ENCODE assay signal across 17 mouse cellular contexts in the genomic region with DNA sequence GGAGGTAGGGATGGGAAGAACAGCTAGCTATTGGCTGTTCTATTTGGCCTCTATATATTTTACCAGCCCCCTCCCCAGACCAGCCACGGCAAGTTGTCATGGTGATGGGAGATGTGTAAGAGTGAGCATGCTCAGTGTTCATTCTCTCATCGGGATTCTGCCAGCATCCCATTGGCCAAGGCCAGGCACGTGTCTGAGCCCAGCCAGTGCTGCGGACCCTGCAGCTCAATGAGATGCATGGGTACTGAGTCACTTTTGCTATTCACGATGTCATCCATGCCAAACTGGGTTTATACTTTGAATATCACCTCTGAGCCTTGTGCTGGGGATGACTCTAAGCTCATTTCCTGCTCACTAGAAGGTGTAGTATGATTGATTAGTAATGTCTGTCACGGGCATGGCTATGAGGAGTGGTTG. TPM values are rescaled to one million over a fixed set of nuclear protein-coding genes. Genes with fewer than 3 reads are reported as not detected.
DNase-seq lines count a peak whose midpoint lies in the region; ATAC-seq lines count a peak whose summit lies in the region.
"Had no signal": no experiment of that assay in that cellular context is flagged by ENCODE, and none has a peak within 500 bp of the region (broad histone marks: within the 10 kb centered on the region; RNA-seq: fewer than 3 reads in every experiment).

No protein-coding gene starts in this region.

- DNase-seq in hindbrain, embryonic 11.5 days (ENCODE audit: low spot score), result no peak
- DNase-seq in right cerebral cortex, postnatal 14 days, result peak; percentile 27
- DNase-seq in right cerebral cortex, adult 2 months (ENCODE audit: low spot score in 2 of 2), result no peak
- no peak for DNase-seq in ovary, postnatal 10 days (ENCODE audit: low spot score)
- DNase-seq in kidney, postnatal 25 days, result no peak
- DNase-seq: cerebellum, adult 11 months; heart, postnatal 36 days; kidney, adult 9 months; spleen, adult 18-20 months; thymus, adult 2 months had no signal

- no peaks in the 10 kb centered on the region for H3K27me3 ChIP-seq in hindbrain, embryonic 12.5 days
- no peaks in the 10 kb centered on the region for H3K27me3 ChIP-seq in hindbrain, embryonic 11.5 days (ENCODE audit: control insufficient read depth, insufficient read depth, low read length)
- H3K27me3 ChIP-seq in forebrain, embryonic 15.5 days, result no peaks in the 10 kb centered on the region
- no peaks in the 10 kb centered on the region for H3K27me3 ChIP-seq in neural tube, embryonic 14.5 days (ENCODE audit: control insufficient read depth, insufficient read depth, low read length)
- H3K27me3 ChIP-seq: liver, embryonic 15.5 days had no signal

- H3K27ac ChIP-seq in hindbrain, embryonic 12.5 days, result no peak overlapping the region
- H3K27ac ChIP-seq in hindbrain, embryonic 11.5 days (ENCODE audit: low read depth, low read length), result no peak overlapping the region
- no peak overlapping the region for H3K27ac ChIP-seq in forebrain, embryonic 15.5 days (replicated peaks)
- H3K27ac ChIP-seq in neural tube, embryonic 14.5 days (ENCODE audit: low read depth, low read length), result no peak overlapping the region
- H3K27ac ChIP-seq: left cerebral cortex, adult 2 months; liver, embryonic 15.5 days had no signal

- H3K9ac ChIP-seq in hindbrain, embryonic 12.5 days, result no peak overlapping the region
- H3K9ac ChIP-seq in hindbrain, embryonic 11.5 days (ENCODE audit: low read depth, low read length), result no peak overlapping the region
- no peak overlapping the region for H3K9ac ChIP-seq in forebrain, embryonic 15.5 days (replicated peaks)
- H3K9ac ChIP-seq in neural tube, embryonic 14.5 days (replicated peaks; ENCODE audit: low read depth, low read length), result no peak overlapping the region
- H3K9ac ChIP-seq: liver, embryonic 15.5 days had no signal

- H3K4me2 ChIP-seq in hindbrain, embryonic 12.5 days (replicated peaks), result no peak overlapping the region
- no peak overlapping the region for H3K4me2 ChIP-seq in hindbrain, embryonic 11.5 days (replicated peaks; ENCODE audit: low read depth, low read length)
- H3K4me2 ChIP-seq in forebrain, embryonic 15.5 days (replicated peaks), result no peak overlapping the region
- H3K4me2 ChIP-seq in neural tube, embryonic 14.5 days (ENCODE audit: low read depth, low read length), result no peak overlapping the region
- H3K4me2 ChIP-seq: liver, embryonic 15.5 days had no signal

- peak; percentile 67 for ATAC-seq in hindbrain, embryonic 12.5 days (ENCODE audit: low FRiP score)
- ATAC-seq in hindbrain, embryonic 11.5 days (ENCODE audit: low FRiP score), result no peak
- peak; percentile 83 for ATAC-seq in forebrain, embryonic 15.5 days (replicated peaks)
- ATAC-seq in neural tube, embryonic 14.5 days (ENCODE audit: low read depth), result peak; percentile 91
- ATAC-seq: CD4-positive, CD25-positive, alpha-beta regulatory T cell, adult 4 months had no signal

- H3K9me3 ChIP-seq in hindbrain, embryonic 12.5 days (replicated peaks), result no peaks in the 10 kb centered on the region
- H3K9me3 ChIP-seq in hindbrain, embryonic 11.5 days (ENCODE audit: control insufficient read depth, low read length), result no peaks in the 10 kb centered on the region
- no peaks in the 10 kb centered on the region for H3K9me3 ChIP-seq in forebrain, embryonic 15.5 days
- H3K9me3 ChIP-seq in neural tube, embryonic 14.5 days (ENCODE audit: control insufficient read depth, low read length), result no peaks in the 10 kb centered on the region
- H3K9me3 ChIP-seq: liver, embryonic 15.5 days had no signal

- H3K4me3 ChIP-seq in hindbrain, embryonic 12.5 days, result no peak overlapping the region
- no peak overlapping the region for H3K4me3 ChIP-seq in hindbrain, embryonic 11.5 days (ENCODE audit: low read depth, low read length)
- H3K4me3 ChIP-seq in forebrain, embryonic 15.5 days, result no peak overlapping the region
- no peak overlapping the region for H3K4me3 ChIP-seq in neural tube, embryonic 14.5 days (ENCODE audit: low read depth, low read length)
- H3K4me3 ChIP-seq: erythroblast, embryonic 14.5 days; left cerebral cortex, adult 2 months; liver, embryonic 15.5 days had no signal

- no peaks in the 10 kb centered on the region for H3K36me3 ChIP-seq in hindbrain, embryonic 12.5 days
- H3K36me3 ChIP-seq in hindbrain, embryonic 11.5 days (ENCODE audit: control insufficient read depth, insufficient read depth, low read length), result no peaks in the 10 kb centered on the region
- no peaks in the 10 kb centered on the region for H3K36me3 ChIP-seq in forebrain, embryonic 15.5 days
- no peaks in the 10 kb centered on the region for H3K36me3 ChIP-seq in neural tube, embryonic 14.5 days (ENCODE audit: control insufficient read depth, insufficient read depth, low read length)
- H3K36me3 ChIP-seq: liver, embryonic 15.5 days had no signal

- no peaks in the 10 kb centered on the region for H3K4me1 ChIP-seq in hindbrain, embryonic 12.5 days
- H3K4me1 ChIP-seq in hindbrain, embryonic 11.5 days (replicated peaks; ENCODE audit: control insufficient read depth, insufficient read depth, low read length), result no peaks in the 10 kb centered on the region
- no peaks in the 10 kb centered on the region for H3K4me1 ChIP-seq in forebrain, embryonic 15.5 days
- H3K4me1 ChIP-seq in neural tube, embryonic 14.5 days (ENCODE audit: control insufficient read depth, insufficient read depth, low read length), result no peaks in the 10 kb centered on the region

- WGBS in hindbrain, embryonic 12.5 days, result 86% methylated on average over 6 of the region's 6 CpGs
- 79% methylated on average over 6 of the region's 6 CpGs for WGBS in hindbrain, embryonic 11.5 days
- WGBS in forebrain, embryonic 15.5 days, result 73% methylated on average over 6 of the region's 6 CpGs
- WGBS in neural tube, embryonic 14.5 days, result 66% methylated on average over 6 of the region's 6 CpGs

RNA-seq across cellular contexts. Expression of a gene that starts 49.4 kb away (rescaled TPM):
- 5.5 and 6.8 TPM in 2 replicates for polyA plus RNA-seq in hindbrain, embryonic 12.5 days (2016; fragmentation: Nextera tagmentation; extraction: Ambion mirVana)
- polyA plus RNA-seq in hindbrain, embryonic 11.5 days (2014; fragmentation: Nextera tagmentation; extraction: Ambion mirVana), result 3.3 and 5.3 TPM in 2 replicates
- 2.5 and 4.9 TPM in 2 replicates for polyA plus RNA-seq in forebrain, embryonic 15.5 days (2015; fragmentation: Nextera tagmentation; extraction: Ambion mirVana)
- 3.8 and 4.0 TPM in 2 replicates for polyA plus RNA-seq in neural tube, embryonic 14.5 days (2014; fragmentation: Nextera tagmentation; extraction: Ambion mirVana)
- polyA plus RNA-seq: erythroblast, embryonic 14.5 days had no signal

RNA-seq across cellular contexts. Expression of a gene that starts 52.1 kb away (rescaled TPM):
- 42.6 and 55.0 TPM in 2 replicates for polyA plus RNA-seq in hindbrain, embryonic 12.5 days (2016; fragmentation: Nextera tagmentation; extraction: Ambion mirVana)
- 28.3 and 40.5 TPM in 2 replicates for polyA plus RNA-seq in hindbrain, embryonic 11.5 days (2014; fragmentation: Nextera tagmentation; extraction: Ambion mirVana)
- 17.2 and 18.5 TPM in 2 replicates for polyA plus RNA-seq in forebrain, embryonic 15.5 days (2015; fragmentation: Nextera tagmentation; extraction: Ambion mirVana)
- polyA plus RNA-seq in neural tube, embryonic 14.5 days (2014; fragmentation: Nextera tagmentation; extraction: Ambion mirVana), result 5.3 and 36.4 TPM in 2 replicates

RNA-seq across cellular contexts. Expression of a gene that starts 56.8 kb away (rescaled TPM):
- 0.19 and 0.38 TPM in 2 replicates for polyA plus RNA-seq in hindbrain, embryonic 12.5 days (2016; fragmentation: Nextera tagmentation; extraction: Ambion mirVana)
- 0.11 and 0.38 TPM in 2 replicates for polyA plus RNA-seq in hindbrain, embryonic 11.5 days (2014; fragmentation: Nextera tagmentation; extraction: Ambion mirVana)
- 0.27 TPM in 2 replicates for polyA plus RNA-seq in forebrain, embryonic 15.5 days (2015; fragmentation: Nextera tagmentation; extraction: Ambion mirVana)
- polyA plus RNA-seq in neural tube, embryonic 14.5 days (2014; fragmentation: Nextera tagmentation; extraction: Ambion mirVana), result 0.37 and 0.40 TPM in 2 replicates
- polyA plus RNA-seq: CD4-positive, CD25-positive, alpha-beta regulatory T cell, adult 4 months had no signal
